Mouse (Mus musculus) hindbrain, postnatal 0 days (tissue): Measurements from ENCODE around the gene Rln1. TPM values are rescaled to one million over a fixed set of nuclear protein-coding genes. Genes with fewer than 3 reads are reported as not detected.

Experiments
- ATAC-seq: fragments of 200-750 bp; cut with Nextera tagmentation; 2 replicates; pipeline ENCODE4 v1.8.0; 2017; ENCODE audit warnings: mild to moderate bottlenecking, moderate TSS enrichment, moderate library complexity
- DNase-seq: peaks from one replicate; pipeline ENCODE4 v3.0.0-alpha.2; 2015; ENCODE audit warnings: low spot score
- H3K27ac ChIP-seq: fragments of 300-500 bp; sonication (generic); 2 replicates; pipeline ENCODE4 v1.5.1; 2014; ENCODE audit warnings: mild to moderate bottlenecking
- H3K27me3 ChIP-seq: fragments of 300-500 bp; sonication (generic); 2 replicates; pipeline ENCODE4 v1.6.1; 2014; ENCODE audit warnings: low read length, mixed read lengths; ENCODE audit not compliant: insufficient read depth
- H3K36me3 ChIP-seq: fragments of 300-500 bp; sonication (generic); 2 replicates; pipeline ENCODE4 v1.6.1; 2014; ENCODE audit warnings: low read length, mixed read lengths; ENCODE audit not compliant: insufficient read depth
- H3K4me1 ChIP-seq: fragments of 300-500 bp; sonication (generic); 2 replicates; pipeline ENCODE4 v1.6.1; 2014; ENCODE audit warnings: antibody characterized with exemption, low read length, mixed read lengths; ENCODE audit not compliant: insufficient read depth
- H3K4me2 ChIP-seq: fragments of 300-500 bp; sonication (generic); 2 replicates; pipeline ENCODE4 v1.6.1; 2014; ENCODE audit warnings: low read depth, mild to moderate bottlenecking, low read length, moderate library complexity, mixed read lengths
- H3K4me3 ChIP-seq: fragments of 300-500 bp; sonication (generic); 2 replicates; pipeline ENCODE4 v1.5.1; 2014; ENCODE audit warnings: low read length
- H3K9ac ChIP-seq: fragments of 300-500 bp; sonication (generic); replicated peaks from 2 replicates; pipeline ENCODE4 v1.6.1; 2014; ENCODE audit warnings: mild to moderate bottlenecking, low read length, moderate library complexity, mixed read lengths
- H3K9me3 ChIP-seq: fragments of 300-500 bp; sonication (generic); 2 replicates; pipeline ENCODE4 v1.6.1; 2016; ENCODE audit warnings: low read length, mixed read lengths
- CTCF ChIP-seq: IDR thresholded peaks from 2 replicates; pipeline ENCODE4 v1.5.1; 2016; ENCODE audit warnings: antibody characterized with exemption, control low read depth, low read depth
- WGBS: fragments of 180-500 bp; shearing (Covaris S2); extraction: QIAGEN DNeasy Blood & Tissue Kit; methylation state at CpG from one replicate; pipeline ENCODE4 v1.1.7; 2014; 5-methylcytosine and 5-hydroxymethylcytosine counted together
- polyA plus RNA-seq: library from polyadenylated mRNA; unstranded; fragments of >200 nt; fragmentation: Nextera tagmentation; extraction: Ambion mirVana; gene quantifications from 2 replicates; pipeline ENCODE4 v1.2.1, GENCODE M21; 2015
- total RNA-seq: library from RNA; depleted of rRNA; stranded (reverse); fragments of >200 nt; gene quantifications from 2 replicates; pipeline ENCODE4 v1.2.3, GENCODE M21; 2014

Gene Rln1
- total and polyA plus RNA-seq, 2 experiments from 2014 or later = 3.1 to 7.3 TPM

DNA sequence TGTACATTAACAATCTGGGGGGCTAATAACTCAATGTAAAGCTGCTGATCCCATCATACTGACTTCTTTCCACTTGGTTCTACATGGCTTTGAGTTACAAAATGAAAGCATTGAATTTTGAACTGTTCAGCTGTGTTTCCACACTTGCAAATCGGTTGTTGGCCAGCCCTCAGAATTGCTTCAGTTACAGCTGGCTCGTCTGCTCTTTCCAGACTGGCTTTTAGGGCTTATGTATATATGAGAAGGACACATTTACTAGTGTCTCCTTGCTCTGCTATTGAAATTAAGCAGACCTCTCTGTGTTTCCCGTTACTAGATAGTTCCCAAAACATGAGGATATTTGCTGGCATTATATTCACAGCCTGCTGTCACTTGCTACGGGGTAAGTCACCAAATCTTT lies 37.7 kb upstream of the Rln1 start:
- 69% methylated on average over 4 of the region's 4 CpGs for WGBS
- Histone ChIP-seq H3K27ac (no peak overlapping the region), H3K4me1 (no peaks in the 10 kb centered on the region), H3K36me3 (no peaks in the 10 kb centered on the region), H3K4me2 (0 out of 2 replicates have a peak overlapping the region, but pooled peaks have one; percentile 11), H3K9me3 (no peaks in the 10 kb centered on the region), H3K4me3 (no peak overlapping the region), H3K9ac (no peak overlapping the region), H3K27me3 (no peaks in the 10 kb centered on the region)
- TF ChIP-seq CTCF = no peak
- ATAC-seq (no peak), DNase-seq (no peak)

DNA sequence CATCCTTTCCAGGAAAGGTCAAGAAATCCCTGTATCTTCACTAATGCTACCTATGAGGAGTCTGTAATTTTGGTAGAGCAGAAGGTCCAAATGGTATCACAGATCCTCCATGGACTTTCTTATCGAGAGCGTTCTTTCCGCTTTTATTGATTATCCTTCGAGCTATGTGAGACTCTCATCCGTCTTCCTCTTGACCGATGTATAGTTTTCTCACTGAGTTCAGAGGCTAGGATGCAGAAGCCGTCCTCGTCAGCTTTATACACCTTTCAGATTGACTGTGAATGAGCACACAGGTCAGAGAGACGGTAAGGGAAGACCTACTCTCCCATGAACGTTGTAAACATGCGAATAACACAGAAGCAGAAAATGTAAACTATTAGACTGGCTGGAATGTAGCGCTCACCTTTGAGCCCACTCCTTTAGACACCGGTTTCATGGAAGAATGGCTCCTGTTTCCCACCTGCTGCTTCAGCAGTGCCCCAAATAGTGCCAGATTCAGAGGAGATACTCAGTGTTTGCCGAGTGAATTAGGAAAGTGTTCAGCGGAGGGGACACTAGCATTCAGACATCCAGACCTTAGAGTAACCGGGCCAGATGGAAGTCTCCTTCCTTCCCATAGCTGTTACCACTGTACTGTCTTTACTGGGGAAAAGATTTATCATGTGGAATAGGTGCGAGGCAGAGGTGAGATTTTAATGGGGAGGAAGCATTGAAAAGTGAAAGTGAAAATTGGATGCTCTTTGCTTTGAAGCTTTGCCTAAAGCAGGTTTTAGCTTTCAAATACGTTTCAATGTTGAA lies 37.0 kb upstream of the Rln1 start:
- Histone ChIP-seq H3K4me3 (no peak overlapping the region), H3K4me2 (peak overlapping the region; percentile 11; the same call in 1 of the 2 replicates), H3K27me3 (no peaks in the 10 kb centered on the region), H3K9me3 (no peaks in the 10 kb centered on the region), H3K36me3 (no peaks in the 10 kb centered on the region), H3K27ac (no peak overlapping the region), H3K4me1 (no peaks in the 10 kb centered on the region), H3K9ac (no peak overlapping the region)
- DNase-seq = no peak
- no peak for TF ChIP-seq CTCF
- 82% methylated on average over 18 of the region's 18 CpGs for WGBS
- ATAC-seq = no peak

DNA sequence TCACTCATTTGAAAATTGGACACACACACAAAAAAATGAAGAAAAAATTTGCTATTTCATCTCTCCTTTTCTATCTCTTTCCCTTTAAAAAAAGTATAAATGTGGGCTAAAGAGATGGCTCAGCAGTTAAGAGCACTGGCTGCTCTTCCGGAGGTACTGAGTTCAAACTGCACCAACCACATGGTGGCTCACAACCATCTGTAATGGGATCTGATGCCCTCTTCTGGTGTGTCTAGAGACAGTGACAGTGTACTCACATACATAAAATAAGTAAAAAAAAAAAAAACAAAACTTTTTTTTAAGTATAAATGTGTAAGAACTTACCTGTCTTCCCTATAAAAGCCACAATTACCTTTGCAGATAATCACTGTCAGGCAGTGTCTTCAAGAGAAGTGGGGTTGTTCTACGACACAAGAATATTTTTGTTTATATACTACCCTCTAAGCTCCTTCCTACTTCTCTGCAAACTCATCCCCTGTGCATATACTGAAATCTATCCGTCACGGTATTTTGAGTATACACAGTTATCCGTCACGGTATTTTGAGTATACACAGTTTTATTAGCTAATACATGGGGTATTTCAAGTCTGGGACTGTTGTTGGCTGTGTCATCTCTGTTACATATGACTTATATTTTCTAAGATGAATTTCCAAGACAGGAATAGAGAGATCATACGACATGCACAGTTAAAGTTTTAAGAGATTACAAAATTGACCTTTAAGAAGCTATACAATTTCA lies 36.2 kb upstream of the Rln1 start:
- Histone ChIP-seq H3K9me3 (no peaks in the 10 kb centered on the region), H3K27me3 (no peaks in the 10 kb centered on the region), H3K9ac (no peak overlapping the region), H3K4me3 (no peak overlapping the region), H3K27ac (no peak overlapping the region), H3K36me3 (no peaks in the 10 kb centered on the region), H3K4me1 (no peaks in the 10 kb centered on the region), H3K4me2 (no peak overlapping the region)
- no peak for DNase-seq
- no peak for TF ChIP-seq CTCF
- WGBS = 92% methylated on average over 7 of the region's 7 CpGs
- ATAC-seq = no peak

DNA sequence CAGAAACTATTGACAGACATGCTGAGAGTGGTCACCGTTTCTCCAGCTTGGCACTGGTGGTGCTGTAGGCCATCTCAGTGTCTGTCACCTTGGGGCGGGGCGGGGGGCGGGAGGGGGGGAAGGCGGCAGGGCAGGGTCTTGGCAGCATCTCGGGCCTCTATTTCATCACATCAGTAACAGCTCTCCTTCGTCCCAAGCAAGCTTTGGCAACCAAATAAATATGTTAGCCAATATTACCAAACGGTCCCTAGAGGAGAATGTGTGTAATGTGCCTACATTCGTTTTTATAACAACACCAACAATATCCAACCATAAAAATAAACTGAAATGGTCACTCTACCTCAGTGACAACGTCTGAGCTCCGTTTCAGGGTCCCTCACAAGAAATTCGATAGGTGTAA lies 35.6 kb upstream of the Rln1 start:
- no peak overlapping the region for H3K27ac ChIP-seq
- no peaks in the 10 kb centered on the region for H3K36me3 ChIP-seq
- H3K27me3 ChIP-seq = no peaks in the 10 kb centered on the region
- H3K4me3 ChIP-seq = no peak overlapping the region
- WGBS = 72% methylated on average over 12 of the region's 12 CpGs
- H3K9me3 ChIP-seq = no peaks in the 10 kb centered on the region
- no peaks in the 10 kb centered on the region for H3K4me1 ChIP-seq
- ATAC-seq = no peak
- no peak for DNase-seq
- TF ChIP-seq CTCF = no peak
- H3K9ac ChIP-seq = no peak overlapping the region
- H3K4me2 ChIP-seq = no peak overlapping the region

DNA sequence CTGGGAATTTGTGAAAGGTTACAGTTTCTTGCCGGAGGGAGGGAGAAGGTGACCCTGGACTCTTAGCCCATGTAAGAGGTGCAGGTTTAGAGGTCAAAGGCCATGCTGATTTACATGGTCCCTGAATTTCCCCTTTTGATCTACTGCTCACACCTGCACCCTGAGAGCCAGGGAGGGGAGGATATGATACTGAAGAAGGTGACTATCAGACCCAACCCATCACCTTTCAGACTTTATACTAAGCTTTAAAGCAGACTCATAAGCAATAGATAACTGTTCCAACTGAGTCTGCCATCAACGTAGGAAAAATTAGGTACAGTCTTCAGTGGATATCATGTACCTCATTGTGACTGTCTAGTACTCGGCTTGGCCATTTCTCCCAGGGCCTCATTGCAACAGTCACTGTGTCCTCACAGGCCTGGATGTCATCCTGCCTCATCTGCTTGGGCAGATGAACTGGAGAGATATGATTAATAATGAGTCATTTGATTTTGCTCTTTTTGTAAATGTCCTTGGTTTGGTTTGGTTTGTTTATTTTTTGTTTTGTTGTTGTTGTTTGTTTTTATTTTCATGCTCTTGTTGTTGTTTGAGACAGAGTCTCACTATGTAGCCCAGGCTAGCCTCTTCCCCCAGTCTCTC lies 34.3 kb upstream of the Rln1 start:
- no peak overlapping the region for H3K4me3 ChIP-seq
- 88% methylated on average over 3 of the region's 3 CpGs for WGBS

DNA sequence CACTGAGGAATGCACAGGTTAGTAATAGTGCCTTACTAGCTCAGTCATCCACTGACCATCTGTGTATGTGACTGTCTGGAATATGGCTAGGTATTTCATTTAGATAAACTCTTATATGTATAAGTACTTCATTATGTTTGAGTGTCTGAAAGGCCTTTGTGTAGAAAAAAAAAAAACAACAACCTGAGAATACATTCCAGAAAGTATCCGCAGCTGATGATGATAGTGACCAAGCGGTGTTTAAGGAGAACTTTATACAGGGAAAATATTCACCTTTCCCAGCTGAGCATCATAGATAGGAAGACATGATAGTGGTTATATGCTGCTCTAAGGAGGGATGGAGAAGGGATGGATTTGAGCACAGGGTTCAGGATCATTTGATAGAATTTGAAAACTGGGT lies 33.6 kb upstream of the Rln1 start:
- DNase-seq (no peak), ATAC-seq (no peak)
- Histone ChIP-seq H3K9ac (no peak overlapping the region), H3K27me3 (no peaks in the 10 kb centered on the region), H3K9me3 (no peaks in the 10 kb centered on the region), H3K36me3 (no peaks in the 10 kb centered on the region), H3K4me3 (no peak overlapping the region), H3K4me2 (peak overlapping the region; percentile 72; the same call in 1 of the 2 replicates), H3K4me1 (no peaks in the 10 kb centered on the region), H3K27ac (no peak overlapping the region)
- WGBS = 86% methylated on average over 2 of the region's 2 CpGs
- no peak for TF ChIP-seq CTCF

More for the DNA sequence above, 34.3 kb upstream of the Rln1 start:
- DNase-seq (no peak), ATAC-seq (no peak)
- H3K9ac ChIP-seq = no peak overlapping the region
- no peaks in the 10 kb centered on the region for H3K27me3 ChIP-seq
- no peak overlapping the region for H3K4me2 ChIP-seq
- no peak overlapping the region for H3K27ac ChIP-seq
- H3K4me1 ChIP-seq = no peaks in the 10 kb centered on the region
- no peaks in the 10 kb centered on the region for H3K36me3 ChIP-seq
- no peak for TF ChIP-seq CTCF
- no peaks in the 10 kb centered on the region for H3K9me3 ChIP-seq
